Mouse (Mus musculus): Measurements from ENCODE around the gene Rusc2. TPM values are rescaled to one million over a fixed set of nuclear protein-coding genes. Genes with fewer than 3 reads are reported as not detected.

The Rusc2 gene
- polyA plus RNA-seq, 1 experiment: 124 TPM

DNA sequence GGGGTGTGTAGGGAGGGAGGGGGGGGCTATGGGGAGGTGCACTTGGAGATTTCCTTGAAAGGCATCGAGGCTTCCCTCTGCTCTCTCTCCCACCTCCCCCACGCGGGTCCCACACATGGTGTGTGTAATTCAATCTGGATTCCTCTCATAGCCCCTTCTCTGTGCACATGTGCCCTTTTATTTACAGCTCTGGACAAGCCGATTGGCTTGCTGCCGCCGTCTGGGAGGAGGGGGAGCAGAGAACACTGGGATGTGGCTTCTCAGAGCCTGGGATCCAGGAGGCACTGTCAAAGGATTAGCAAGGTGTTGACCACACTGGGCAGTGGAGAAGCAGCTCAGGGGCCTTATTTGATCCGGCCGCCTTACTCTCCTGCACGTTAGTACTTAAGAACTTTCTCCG lies 19.2 kb downstream of the Rusc2 start:
- TF ChIP-seq POLR2A (IDR thresholded peaks at IDR 0.05; ENCODE audit: borderline replicate concordance, extremely low read depth, insufficient read depth, insufficient read length, poor library complexity, severe bottlenecking) (no peak), CTCF (IDR thresholded peaks at IDR 0.05; ENCODE audit: borderline replicate concordance, extremely low read depth, insufficient read depth, insufficient read length) (no peak)
- peak; percentile 52 for DNase-seq (ENCODE audit: low read depth)

DNA sequence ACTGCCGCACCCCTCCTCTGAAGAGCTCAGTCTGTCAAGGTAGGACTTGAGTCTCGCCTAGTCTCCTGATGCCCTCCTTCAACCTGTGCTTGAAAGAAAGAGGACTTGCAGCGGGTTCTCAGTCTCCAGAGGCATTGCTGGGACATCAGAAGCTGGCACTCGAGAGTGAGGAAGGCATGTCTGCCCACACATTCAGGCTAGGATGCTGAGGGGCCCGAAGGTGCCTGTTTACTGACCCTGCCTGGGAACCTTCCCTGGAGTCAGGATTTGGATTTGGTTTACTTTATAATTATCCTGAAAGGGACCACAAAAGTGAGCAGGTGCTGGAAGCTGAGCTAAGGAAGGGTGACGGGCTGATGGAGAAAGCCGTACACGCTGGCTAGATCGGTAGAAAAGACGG lies 19.7 kb downstream of the Rusc2 start:
- no peak for DNase-seq (ENCODE audit: low read depth)
- no peak for TF ChIP-seq POLR2A (IDR thresholded peaks at IDR 0.05; ENCODE audit: borderline replicate concordance, extremely low read depth, insufficient read depth, insufficient read length, poor library complexity, severe bottlenecking)
- no peak for TF ChIP-seq CTCF (IDR thresholded peaks at IDR 0.05; ENCODE audit: borderline replicate concordance, extremely low read depth, insufficient read depth, insufficient read length)

DNA sequence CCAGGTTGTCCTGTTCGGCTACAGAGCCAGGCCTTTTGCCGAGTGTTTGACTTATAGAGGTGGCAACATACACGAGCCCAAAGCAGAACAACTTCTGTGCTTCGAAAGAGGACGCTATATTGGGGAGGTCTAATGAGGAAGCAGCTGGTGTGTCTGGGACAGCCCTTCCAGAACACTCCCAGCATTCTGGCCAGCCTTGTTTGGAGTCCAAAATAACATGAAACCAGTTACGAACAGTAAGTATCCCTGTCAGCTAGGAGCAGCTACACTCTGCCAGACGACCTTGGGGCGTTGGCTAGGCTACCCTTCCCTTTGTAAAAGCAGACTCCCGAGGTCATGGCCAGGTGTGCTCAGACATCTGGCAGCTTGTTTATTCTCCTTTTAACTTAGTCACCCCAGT lies 20.4 kb downstream of the Rusc2 start:
- TF ChIP-seq CTCF (IDR thresholded peaks at IDR 0.05; ENCODE audit: borderline replicate concordance, extremely low read depth, insufficient read depth, insufficient read length) (no peak), POLR2A (IDR thresholded peaks at IDR 0.05; ENCODE audit: borderline replicate concordance, extremely low read depth, insufficient read depth, insufficient read length, poor library complexity, severe bottlenecking) (no peak)

DNA sequence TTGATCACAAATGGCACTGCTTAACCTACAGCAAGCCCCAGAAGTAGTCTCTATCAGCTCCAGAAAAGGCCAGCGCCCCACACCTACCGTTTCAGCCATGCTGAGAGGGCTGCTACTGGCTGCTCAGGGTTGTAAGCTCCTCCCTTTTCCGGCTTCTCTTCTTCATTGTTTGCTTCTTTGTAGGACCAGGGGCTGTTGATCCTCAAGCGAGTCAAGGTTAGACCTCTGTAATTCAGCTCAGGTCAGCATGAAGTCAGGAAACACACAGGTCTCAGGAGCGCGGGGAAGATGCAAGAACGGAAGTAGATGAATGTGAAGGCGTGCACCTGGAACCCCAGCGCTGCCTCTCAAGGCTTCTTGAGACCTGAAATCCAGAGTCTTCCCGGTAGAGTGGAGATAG lies 22.9 kb downstream of the Rusc2 start:
- DNase-seq (ENCODE audit: low read depth): no peak
- TF ChIP-seq CTCF (IDR thresholded peaks at IDR 0.05; ENCODE audit: borderline replicate concordance, extremely low read depth, insufficient read depth, insufficient read length) (no peak), POLR2A (IDR thresholded peaks at IDR 0.05; ENCODE audit: borderline replicate concordance, extremely low read depth, insufficient read depth, insufficient read length, poor library complexity, severe bottlenecking) (no peak)

More for the DNA sequence above, 20.4 kb downstream of the Rusc2 start:
- no peak for DNase-seq (ENCODE audit: low read depth)

DNA sequence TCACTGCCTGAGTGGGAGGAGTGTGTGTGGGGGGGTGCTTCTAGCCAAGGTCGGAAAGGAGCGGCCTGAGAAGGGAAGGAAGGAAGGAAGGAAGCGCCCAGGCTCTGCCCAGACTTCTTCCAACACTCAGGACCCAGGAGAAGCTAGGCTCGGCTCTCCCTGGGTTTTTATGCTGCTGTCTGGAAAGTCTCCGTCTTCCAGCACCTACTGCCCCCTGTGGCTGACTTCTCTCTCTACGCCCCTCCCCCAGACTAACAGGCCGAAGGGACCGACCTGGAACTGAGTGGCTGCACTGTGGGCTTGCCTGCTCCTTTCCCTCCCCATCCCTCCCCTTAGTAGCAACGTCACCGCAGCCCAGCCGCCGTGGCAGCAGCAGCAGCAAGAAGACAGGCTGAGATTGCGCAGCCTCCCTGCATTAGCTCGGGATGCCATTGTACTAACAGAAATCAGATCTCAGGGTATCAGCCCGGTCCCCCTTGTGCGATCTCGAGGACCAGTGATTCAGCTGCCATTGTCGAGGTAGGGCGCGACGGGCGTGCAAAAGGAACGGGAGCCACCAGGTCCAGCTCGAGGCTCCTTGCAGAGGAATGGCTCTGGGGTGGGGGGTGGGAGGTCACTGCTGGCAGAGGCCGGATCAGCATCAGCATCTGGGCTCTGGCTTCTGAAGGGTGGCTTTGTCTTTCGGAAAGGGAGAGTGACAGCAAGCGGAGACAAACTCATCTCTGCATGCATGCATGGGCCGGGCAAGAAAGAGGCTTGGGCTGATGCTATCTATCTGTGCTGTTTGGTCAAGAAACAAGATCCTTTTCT lies 24.6 kb downstream of the Rusc2 start:
- TF ChIP-seq CTCF (IDR thresholded peaks at IDR 0.05; ENCODE audit: borderline replicate concordance, extremely low read depth, insufficient read depth, insufficient read length) (peak; percentile 47; the same call in 1 of the 2 replicates), POLR2A (IDR thresholded peaks at IDR 0.05; ENCODE audit: borderline replicate concordance, extremely low read depth, insufficient read depth, insufficient read length, poor library complexity, severe bottlenecking) (peak; percentile 61; the same call in 1 of the 2 replicates)
- DNase-seq (ENCODE audit: low read depth): peak; percentile 97

DNA sequence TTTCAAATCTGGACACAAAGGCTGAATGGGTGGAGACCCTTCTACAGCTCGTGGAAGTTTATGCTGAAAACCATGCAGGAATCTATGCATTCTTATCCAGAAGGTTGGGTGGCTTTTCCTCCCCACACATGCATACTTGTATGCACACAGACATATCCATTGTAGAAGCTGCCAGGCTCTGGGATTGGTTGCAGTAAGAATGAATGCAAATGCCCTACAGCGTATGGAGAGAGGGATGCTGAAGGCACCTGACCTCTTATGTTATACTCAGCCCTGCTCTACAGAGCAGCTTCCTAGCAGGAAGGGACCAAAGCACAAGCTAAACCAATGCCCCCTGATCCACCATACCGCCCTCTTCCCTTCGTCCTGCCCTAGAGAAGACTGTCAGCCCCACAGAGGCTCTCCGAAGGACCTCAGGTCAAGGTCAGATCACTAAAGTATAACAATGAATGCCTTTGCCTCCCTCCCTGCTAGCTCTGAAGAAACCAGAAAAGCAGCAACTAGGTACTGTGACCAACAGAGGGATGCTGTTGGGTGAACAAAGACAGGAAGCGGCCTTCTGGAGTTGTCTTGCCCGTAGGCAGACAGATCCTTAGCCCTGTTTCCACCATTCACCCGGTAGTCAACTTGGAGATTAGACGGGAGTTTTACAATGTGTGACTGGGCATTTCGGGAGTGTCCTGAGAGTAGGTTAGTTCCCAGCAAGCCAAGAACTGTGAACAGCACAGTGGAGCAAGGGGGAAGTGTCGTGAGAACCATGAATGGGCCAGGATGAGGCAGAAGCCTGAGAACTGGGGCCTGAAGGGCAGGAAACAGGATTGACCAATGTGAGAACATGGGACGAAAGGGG lies 25.5 kb downstream of the Rusc2 start:
- TF ChIP-seq CTCF (IDR thresholded peaks at IDR 0.05; ENCODE audit: borderline replicate concordance, extremely low read depth, insufficient read depth, insufficient read length): no peak
- no peak for TF ChIP-seq POLR2A (IDR thresholded peaks at IDR 0.05; ENCODE audit: borderline replicate concordance, extremely low read depth, insufficient read depth, insufficient read length, poor library complexity, severe bottlenecking)
- DNase-seq (ENCODE audit: low read depth): peak; percentile 84

DNA sequence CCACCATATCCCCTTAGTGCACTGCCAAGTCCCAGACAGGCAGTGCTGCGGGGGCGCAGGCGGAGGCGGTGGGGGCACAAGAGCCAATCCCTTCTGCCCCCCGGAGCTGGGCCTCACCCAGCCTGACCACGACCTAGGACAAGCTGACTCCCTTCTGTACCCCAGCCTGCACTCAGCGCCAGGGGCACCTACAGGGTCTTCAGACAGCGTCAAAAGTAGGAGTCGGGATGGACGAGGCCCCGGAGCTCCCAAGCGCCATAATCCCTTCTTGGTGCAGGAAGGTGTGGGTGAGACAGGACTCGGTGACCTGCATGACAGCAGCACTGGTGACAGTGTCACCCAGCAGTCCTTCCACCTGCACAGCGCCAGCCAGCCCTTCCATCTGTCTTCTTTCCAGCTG lies 33.0 kb downstream of the Rusc2 start:
- TF ChIP-seq POLR2A (IDR thresholded peaks at IDR 0.05; ENCODE audit: borderline replicate concordance, extremely low read depth, insufficient read depth, insufficient read length, poor library complexity, severe bottlenecking) (no peak), CTCF (IDR thresholded peaks at IDR 0.05; ENCODE audit: borderline replicate concordance, extremely low read depth, insufficient read depth, insufficient read length) (no peak)
- no peak for DNase-seq (ENCODE audit: low read depth)

DNA sequence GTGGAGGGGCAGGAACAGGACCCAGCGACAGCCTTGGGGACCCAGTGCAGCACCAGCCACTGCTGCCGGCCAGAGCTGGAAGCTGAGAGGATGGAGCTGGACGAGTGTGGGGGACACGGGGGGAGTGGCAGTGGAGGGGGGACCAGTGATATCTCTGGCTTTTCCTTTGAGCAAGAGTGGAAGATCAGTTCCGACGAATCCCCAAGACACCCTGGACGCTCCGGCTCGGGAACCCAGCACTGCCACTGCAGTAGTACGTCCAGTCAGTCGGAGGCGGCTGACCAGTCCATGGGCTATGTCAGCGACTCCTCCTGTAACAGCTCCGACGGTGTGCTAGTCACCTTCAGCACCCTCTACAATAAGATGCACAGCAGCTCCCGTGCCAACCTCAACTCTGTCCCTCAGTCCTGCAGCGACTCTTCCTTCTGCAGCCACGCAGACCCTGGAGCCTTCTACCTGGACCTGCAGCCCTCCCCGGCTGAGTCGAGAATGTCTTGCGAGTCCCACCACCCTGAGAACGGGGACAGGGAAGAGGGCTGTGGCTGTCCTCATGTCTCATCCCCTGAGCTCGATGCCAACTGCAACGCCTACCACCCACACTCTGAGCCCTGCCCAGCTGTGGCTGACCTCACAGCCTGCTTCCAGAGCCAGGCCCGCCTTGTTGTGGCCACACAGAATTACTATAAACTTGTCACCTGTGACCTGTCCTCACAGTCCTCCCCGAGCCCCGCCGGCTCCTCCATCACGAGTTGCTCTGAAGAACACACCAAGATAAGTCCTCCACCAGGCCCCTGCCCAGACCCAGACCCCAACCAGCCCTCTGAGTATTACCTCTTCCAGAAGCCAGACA lies 33.7 kb downstream of the Rusc2 start:
- TF ChIP-seq POLR2A (IDR thresholded peaks at IDR 0.05; ENCODE audit: borderline replicate concordance, extremely low read depth, insufficient read depth, insufficient read length, poor library complexity, severe bottlenecking): no peak
- no peak for TF ChIP-seq CTCF (IDR thresholded peaks at IDR 0.05; ENCODE audit: borderline replicate concordance, extremely low read depth, insufficient read depth, insufficient read length)

DNA sequence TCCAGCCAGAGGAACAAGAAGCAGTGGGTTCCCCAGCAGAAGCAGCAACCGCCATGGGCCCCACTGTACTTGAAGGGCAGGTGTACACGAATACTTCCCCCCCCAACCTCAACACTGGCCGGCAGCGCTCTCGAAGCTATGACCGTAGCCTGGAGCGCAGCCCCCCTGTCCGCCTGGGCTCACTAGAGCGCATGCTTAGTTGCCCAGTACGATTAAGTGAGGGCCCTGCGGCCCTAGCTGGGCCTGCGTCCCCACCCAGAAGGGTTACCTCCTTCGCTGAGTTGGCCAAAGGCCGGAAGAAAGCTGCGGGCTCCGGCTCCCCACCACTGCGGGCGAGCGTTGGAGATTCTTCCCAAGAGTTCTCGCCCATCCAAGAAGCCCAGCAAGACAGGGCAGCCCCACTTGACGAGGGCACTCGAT lies 34.3 kb downstream of the Rusc2 start:
- no peak for DNase-seq (ENCODE audit: low read depth)
- no peak for TF ChIP-seq CTCF (IDR thresholded peaks at IDR 0.05; ENCODE audit: borderline replicate concordance, extremely low read depth, insufficient read depth, insufficient read length)
- no peak for TF ChIP-seq POLR2A (IDR thresholded peaks at IDR 0.05; ENCODE audit: borderline replicate concordance, extremely low read depth, insufficient read depth, insufficient read length, poor library complexity, severe bottlenecking)

More for the DNA sequence above, 33.7 kb downstream of the Rusc2 start:
- no peak for DNase-seq (ENCODE audit: low read depth)

DNA sequence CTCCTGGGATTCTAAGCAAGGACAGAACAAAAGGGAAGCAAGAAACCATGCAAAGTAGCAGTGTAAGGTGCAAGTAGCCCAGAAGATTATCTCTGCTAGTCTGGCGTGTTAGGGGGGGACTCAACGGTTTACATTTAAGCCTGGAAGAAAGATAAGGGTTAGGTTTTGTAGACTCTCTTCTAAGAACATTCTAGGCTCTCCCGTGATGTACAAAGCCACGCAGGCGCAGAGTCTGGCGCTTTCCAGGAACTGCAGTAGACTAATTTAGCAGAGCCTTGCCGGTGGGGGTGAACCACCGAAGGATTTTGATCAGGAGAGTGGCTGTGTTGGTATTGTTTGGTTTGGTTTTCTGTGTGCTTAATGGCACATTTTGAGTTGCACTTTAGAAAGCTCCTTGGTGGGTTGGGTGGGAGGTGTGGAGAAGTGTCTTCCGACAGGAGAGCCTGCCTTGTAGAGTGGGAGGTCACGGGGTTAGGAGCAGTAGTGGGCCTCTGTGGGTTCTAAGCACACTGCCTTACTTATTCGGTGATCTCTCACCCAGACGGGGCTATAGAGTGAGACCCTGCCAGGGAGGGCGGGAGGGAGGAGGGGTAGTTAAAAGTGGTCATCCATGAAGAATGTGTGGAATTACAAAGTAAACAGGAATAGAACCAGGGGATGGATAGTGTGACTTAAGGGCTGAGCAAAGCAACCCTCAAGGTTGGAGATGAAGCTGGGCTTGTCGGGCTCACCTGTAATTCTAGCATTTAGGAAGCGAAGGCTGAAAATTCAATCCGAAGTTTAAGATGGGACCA lies 35.7 kb downstream of the Rusc2 start:
- no peak for DNase-seq (ENCODE audit: low read depth)
- no peak for TF ChIP-seq POLR2A (IDR thresholded peaks at IDR 0.05; ENCODE audit: borderline replicate concordance, extremely low read depth, insufficient read depth, insufficient read length, poor library complexity, severe bottlenecking)
- no peak for TF ChIP-seq CTCF (IDR thresholded peaks at IDR 0.05; ENCODE audit: borderline replicate concordance, extremely low read depth, insufficient read depth, insufficient read length)

All from brain, embryonic 14.5 days (tissue).